Mouse (Mus musculus) layer of hippocampus, postnatal 25 days (tissue): ENCODE measurements around the gene Kdelr2. TPM values are rescaled to one million over a fixed set of nuclear protein-coding genes. Genes with fewer than 3 reads are reported as not detected.

Experiments used
- DNase-seq, 2 experiments: peaks; one replicate each; pipeline ENCODE4 v3.0.0; 2022; ENCODE audit warnings: mixed read lengths in 2 of 2, low spot score in 1 of 2; ENCODE audit errors: extremely low spot score in 1 of 2
- total RNA-seq, 2 experiments: library from RNA; stranded (reverse); gene quantifications; 2 replicates each; pipeline ENCODE4 v1.2.3; 2021

Gene Kdelr2
- total RNA-seq, 2 experiments from 2014 or later, result 34.6 to 39.0 TPM

DNA sequence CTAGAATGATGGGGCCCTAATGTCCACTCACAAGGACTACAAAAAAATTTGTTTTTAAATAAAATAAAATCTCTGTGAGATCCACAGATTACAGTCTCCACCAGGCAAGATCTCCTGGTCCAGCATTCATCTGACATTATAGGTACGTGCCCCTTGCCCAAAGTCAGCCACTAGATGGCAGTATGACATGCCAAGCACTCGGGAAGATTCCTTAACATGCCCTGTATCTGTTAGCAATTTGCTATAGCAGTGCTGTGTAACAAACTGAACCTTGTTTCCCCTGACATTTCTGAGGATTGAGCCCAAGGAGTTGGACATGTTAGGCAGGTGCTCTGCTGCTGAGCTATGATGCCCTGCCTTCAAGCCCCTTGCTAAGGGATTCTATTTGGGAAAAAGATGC lies 8.0 kb upstream of the Kdelr2 start:
- DNase-seq, result no peak

DNA sequence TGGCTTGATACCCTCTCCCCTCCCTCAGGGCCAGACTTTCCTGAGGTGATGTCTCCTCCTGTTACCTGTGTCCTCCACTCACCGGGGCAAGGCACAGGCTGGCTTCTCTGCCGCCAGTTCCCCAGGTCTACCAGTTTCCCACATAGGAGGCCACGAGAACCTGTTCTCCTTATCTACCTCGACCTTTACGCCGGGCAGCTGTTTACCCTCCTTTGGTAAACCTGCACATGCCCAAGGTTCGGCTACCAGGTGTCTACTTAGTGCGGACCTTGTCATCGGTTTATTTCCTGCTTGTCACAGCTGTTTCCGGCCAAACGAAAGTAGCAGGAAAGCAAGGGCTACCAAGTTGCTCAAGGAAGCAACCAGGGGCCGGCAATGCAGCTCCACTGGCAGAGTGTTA lies 3.1 kb upstream of the Kdelr2 start:
- DNase-seq, result no peak

DNA sequence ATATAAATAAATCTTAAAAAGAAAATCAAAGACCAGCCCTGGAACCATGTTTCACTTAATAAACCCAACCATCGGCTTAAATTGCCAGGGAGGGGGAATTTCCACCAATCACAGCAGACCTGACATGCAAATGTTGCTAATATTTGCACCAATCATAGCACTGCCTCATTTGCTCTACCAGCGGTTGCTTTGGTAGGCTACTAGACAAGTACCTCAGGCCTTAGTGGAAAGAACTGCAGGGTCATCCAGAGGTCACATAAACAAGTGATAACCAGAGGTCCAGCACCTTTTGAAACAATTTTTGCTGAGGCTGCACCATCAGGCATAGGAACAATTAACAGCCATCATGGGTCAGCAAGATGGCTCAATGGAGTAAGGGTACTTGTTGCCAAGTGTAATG lies 2.1 kb upstream of the Kdelr2 start:
- no peak for DNase-seq

DNA sequence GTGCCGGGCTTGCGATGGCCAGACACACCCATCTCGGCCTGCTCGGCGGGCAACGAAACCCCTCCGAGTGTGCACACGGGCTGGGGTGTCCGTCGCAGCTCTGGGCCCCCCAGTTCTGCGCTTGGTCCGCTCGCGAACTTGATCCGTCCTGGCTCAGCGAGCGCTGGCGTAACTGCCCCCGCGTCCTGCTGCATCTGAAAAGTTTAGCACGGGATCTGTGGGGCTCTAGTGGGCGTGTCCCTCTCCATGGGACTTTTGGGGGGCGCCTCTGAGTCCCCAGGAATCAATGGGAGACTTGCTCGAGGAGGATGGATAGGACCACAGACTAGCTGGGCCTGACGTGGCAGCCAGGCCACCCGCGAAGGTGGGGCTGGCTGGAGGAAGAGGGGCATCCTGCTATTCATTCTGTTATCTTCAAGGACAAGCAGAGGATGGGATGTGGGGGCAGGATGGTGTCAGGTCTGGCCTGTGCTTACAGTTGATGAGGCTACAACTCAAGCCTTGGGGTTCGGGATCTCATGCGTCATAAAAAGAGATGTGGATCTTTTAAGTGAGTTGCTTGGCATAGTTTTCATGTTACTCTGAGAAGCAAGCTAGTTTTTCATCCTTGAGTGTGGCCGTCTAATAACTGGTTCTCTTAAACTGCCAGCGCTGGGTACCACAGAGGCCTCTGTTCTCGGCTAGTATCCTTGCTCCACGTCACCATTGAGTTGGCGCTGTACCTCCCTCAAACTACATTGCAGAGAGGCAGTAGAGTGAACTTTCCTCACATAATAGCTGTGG lies 701 bp downstream of the Kdelr2 start:
- no peak for DNase-seq

DNA sequence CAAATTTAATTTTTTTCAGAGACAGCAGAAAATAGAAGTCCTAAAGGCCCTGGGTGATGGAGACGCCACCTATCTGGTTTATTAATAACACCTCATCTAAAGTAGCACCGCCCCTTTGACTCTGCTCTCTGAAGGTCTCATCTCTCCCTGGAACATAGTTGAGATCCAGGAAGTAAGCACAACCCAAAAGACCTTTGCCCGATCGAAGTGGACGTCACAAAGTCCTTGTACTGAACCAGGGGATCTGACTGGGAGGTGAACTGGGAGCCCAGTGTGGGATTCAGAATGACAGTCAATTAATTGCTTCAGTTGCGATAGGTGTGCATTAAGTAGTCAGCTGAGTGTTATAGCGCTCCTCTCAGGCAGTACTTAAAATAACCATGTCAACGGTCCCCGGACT lies 1.6 kb downstream of the Kdelr2 start:
- no peak for DNase-seq

DNA sequence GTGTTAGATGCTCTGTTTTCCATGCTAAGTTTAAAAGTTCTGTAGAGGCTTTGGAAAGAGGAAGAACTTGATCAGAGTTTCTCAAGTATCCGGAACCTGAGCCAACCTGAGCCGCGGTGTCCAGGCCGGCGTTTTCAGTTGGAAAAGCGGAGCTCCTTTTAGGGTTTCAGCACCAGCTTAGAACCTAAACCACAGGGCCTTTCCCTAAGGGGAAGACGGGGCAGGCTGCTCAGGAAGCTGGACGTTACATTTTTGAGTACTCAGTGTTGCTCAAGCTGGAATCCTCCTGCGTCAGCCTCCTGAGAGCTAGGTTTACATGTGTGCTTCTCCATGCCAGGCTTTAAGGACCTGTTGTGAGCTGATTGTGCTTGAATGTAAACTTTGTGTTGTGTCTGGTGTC lies 2.9 kb downstream of the Kdelr2 start:
- no peak for DNase-seq

DNA sequence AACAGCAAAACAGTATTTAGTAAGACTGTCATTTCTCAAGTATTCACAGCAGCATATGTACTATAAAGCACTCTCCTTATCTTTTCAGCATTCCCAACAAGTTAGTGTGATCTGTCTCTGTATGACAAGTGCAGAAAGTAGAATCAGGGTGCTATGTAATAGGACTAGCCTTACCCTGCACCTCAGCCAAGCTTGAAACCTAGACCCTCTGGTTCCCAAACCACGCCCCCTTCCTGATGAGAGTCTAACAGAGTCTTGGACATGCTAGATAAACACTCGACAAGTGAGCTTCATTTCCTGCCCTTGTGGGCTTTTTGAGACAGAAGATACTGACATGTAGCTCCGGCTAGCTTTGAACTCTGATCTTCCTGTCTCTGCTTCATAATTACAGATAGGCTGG lies 5.6 kb downstream of the Kdelr2 start:
- no peak for DNase-seq

DNA sequence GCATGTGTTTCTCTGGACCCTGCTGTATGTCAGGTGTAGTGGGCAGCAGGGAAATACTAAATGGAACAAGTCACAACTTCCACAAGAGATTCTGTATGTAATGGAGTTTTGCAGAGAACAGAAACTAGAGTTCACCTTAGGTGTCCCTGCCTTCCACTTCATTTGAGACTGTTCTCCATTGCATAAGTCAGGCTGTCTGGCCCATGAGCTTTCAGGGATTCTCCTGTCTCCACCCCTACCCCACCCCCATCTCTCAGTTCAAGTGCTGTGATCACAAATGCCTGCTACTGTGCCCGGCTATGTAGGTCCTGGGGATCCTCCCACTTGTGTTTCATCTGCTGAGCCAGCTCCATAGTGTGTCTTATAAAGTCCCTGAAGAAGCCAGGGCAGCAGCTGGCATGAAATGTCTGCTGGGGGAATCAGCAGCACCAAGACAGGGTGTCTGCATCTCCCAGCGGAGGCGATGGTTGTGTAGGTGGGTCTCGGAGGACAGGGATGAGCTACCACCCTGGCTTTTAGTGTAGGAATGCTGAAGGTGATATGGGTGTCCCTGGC lies 7.3 kb downstream of the Kdelr2 start:
- DNase-seq, result no peak

DNA sequence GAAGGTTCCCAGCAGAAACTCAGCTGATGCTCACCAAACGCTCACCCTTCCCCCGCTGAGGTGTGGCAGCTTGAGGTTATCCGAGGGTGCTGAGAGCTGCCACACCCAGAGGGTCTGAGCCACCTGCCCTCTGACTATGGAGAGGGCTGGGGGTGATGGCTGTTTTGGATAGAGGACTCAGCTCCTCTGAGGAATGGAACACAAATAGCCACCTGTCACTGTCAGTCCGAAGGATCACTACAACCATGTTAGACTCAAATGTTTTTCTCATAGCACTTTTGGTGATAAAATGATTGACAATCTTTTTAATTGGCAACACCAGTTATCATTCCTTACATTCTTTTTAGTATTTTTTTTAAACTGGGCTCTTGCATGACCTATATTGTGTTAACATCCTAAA lies 17.8 kb downstream of the Kdelr2 start:
- no peak for DNase-seq

DNA sequence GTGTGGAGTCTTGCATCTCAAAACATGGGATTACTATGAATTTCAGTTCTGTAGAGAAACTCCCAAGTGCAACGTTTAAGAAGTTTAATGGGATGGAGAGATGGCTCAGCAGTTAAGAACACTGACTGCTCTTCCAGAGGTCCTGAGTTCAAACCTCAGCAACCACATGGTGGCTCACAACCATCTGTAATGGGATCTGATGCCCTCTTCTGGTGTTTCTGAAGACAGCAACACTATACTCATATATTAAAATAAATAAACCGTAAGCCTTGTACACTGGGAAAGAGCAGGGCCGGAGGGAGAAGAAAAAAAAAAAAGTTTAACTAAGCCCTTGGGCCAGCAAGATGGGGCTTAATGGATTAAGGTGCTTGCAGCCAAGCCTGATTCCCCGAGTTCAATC lies 19.4 kb downstream of the Kdelr2 start:
- DNase-seq, result no peak

DNA sequence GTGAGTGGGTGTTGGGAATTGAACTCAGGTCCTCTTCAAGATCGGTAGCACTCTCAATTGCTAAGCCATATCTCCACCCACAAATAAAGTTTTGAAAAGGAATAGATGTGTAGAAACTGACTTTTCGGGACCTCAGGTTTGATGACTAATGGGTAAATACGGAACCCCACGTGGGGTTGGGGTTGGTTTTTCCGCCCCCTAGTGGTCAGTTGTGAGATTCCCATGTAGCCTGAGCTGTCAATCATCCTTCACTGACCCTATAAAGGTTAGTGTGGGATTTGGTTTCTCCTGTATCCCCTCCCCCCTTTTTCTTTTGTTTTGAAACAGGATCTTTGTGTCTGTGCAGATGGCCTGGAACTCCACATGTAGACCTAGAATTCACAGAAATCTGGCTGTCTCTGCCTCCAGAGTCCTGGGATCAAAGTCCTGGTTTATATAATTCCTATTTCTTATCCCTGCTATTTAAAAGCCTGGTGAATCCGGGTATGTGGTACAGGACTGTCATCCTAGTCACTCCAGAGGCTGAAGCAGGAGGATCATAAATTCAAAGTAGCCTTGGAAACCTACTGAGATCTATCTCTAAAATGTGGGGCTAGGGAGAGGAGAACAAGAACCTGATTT lies 20.4 kb downstream of the Kdelr2 start:
- DNase-seq, result peak; percentile 28 to 64

DNA sequence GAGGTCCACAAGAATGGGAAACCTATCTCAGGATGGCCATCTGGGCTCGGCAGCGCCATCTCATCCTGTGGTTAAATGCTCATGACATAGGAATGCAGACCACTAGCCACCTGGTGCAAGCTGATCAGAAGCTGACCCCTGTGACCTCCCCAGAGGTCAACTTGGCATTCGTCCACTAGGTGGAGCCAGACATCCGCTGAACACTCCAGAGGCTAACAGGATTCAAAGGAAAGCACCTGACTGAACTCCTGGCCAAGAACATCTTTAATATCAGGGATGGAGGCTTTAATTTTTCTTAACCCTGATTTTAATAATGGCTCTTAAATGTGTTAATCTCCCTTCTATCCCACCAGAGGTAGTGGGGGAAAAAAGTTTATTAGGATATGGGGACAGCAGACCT lies 30.8 kb downstream of the Kdelr2 start:
- peak; percentile 23 to 67 for DNase-seq

DNA sequence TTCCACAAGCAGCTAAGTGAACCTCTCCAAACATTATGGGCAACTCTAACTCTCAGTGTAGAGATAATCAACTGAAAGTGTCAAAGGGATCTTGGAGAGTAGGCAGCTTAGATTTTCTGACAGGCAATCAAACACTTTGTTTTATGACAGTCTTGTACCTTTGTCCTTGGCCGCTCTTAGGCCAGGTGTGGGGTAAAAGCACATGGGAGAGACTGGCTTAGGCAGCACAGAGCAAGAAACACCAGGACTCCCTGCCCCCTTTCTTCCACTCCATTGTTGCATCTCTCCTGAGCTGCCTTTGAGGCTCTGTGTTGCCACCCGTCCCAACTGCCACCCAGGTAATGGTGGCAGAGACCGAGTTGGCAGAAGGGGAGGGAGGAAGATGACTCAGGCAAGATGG lies 37.7 kb downstream of the Kdelr2 start:
- DNase-seq, result no peak

DNA sequence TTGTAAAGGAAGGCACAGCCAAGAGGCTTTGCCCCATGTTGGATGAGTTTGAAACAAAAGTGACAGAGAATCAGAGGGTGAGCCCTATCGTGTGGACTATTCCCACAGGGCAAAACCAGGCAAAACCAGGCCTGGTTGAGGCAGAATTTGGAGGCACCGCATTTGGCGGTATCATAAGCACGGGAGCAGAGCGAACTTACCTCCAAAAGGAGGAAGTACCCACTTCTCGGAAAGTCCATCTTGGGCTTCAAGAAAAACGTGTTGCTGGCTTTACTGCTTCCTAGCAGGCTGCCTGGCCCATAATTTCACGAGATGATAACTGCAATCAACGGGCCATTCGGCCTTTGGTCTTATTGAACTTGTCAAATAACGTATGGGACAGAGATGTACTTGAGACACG lies 38.1 kb downstream of the Kdelr2 start:
- DNase-seq, result no peak

DNA sequence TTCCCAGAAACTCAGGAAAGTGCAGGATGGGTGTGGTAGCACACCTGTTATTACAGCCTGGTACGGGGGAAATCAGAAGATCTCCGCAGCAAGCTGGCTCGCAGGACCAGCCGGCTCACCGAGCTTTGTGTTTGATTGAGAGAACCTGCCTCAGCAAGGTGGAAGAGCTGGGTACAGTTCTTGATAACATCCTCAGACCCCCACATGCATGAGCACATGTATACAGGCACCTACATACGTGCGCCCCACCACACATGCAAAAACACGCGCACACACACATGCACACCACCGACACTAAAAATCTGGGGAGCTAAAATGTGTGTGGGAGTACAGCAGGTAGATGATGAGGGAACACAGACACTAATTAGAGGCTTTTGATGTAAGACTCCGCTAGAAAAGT lies 60.0 kb downstream of the Kdelr2 start:
- no peak for DNase-seq

DNA sequence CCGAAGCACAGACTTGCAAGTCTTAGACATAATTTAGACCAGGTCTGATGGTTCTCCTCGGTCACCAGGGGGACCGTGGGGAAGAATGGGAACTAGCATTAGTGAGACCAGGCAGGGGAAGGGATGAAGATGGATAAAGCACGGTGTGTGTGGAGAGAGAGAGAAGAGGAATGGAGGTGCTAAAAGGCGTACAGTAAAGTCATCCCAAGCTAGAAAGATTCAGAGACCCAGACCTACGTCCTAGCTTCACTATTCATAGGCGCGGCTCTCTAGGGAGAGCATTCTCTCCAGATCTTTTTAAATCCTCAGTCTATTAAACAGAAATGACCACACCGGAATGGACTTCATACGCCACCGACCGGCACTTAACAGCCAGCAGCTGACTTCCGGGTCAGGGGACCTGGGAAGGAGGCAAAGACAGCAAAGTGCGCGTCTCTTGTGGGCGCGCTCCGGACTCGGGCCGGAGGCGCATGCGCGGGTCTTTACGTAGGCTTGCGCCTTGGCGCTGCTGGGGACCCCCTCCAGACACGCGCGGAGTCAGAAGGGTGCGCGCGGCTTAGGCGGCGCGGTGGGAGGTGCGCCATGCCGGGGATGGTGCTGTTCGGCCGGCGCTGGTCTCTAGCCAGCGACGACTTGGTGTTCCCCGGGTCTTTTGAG lies 60.6 kb downstream of the Kdelr2 start, which contains the start of gene Daglb:
Daglb (plus strand) TSS at position 485 of the 657 bp plus-strand sequence.
- DNase-seq, result peak; percentile 86 to 87

DNA sequence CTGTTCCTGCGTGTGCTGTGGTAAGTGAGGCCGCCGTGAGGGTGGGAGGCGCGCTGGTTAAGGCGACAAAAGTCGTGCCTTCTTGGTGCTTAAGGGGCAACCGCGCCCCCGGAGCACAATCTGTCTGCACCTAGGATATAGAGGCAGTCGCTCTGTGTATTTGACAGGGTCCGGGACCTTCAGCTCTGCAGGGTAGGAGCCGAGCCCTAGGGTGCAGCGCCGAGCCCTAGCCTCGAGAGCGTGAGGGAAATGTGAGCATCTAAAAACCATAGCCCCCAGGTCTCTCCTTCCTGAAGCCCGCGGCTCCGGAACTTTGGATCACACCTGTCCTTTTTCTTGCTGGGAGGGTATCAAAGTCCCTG lies 61.1 kb downstream of the Kdelr2 start:
- DNase-seq, result no peak

DNA sequence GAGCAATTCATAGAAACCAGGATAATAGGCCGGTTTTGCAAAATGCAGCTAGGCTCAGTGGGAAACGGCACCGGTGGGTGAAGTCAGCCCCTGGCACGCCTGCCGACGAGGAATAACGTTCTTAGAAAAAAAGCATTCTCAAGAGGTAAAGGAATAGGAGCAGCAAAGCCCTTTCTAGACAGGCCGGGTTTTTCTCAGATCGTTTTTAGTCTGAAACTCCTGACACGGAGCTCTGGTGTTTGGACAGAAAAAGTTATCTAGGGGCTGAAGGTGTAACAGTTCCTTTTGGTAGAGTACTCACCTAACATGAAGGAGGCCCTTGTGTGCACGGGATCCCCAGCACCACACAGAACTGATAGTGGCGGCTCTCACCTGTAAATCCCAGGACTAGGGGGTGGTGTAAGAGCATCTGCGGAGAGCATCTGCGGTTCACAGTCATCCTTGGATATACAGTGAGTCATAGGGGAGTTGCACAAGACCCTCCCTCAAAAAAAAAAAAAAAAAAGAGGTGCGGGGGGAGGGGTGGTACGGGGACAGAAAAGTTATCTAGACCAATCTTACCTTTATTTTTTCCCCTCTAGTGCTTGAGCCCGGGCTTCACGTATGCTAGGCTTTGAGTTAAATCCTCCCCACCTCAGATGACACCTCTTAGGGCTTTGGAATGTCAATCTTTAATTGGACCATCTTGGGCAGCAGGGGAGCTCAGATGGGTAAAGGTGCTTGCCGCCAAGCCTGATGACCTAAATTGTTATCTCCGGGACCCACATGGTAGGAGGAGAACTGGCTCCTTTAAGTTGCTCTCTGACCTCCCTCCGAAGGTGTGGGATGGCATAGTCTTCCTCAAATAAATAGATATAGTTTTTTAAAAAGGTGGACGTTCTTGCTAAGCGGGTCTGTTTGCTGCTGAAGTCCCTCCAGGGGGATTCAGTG lies 61.8 kb downstream of the Kdelr2 start:
- no peak for DNase-seq

DNA sequence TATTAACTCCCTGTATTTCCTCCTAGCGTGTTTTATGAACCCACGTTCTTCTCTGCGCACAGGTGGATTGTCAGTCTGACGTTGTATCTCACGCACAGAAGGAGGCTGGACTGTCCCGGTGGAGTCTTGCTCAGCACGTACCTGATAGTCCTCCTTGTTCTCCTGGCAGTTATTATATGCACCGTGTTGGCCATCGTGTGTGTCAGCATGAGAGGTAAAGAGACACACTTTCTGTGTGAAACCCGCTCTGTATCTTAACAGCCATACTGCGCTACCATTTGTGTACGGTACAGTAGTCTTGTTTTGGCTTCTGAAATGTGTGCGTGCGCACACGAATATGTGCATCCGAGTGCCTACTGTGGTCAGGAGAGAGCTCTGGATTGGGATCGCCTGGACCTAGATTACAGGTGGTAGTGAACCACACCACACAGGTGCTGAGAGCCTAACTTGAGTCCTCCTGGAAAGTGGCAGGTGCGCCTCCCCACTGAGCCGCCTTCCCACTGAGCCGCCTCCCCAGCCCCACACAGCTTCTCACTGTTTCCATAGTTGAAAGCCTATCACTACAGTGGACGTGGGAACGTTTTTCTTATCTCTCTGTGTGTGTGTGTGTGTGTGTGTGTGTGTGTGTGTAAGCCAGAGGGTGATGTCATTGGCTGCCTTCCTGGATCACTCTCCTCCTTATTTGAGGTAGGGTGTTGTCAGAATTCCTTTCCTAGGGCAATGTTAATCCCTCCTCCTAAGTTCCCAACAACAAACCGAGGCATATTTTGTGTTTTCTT lies 63.4 kb downstream of the Kdelr2 start:
- DNase-seq, result no peak

DNA sequence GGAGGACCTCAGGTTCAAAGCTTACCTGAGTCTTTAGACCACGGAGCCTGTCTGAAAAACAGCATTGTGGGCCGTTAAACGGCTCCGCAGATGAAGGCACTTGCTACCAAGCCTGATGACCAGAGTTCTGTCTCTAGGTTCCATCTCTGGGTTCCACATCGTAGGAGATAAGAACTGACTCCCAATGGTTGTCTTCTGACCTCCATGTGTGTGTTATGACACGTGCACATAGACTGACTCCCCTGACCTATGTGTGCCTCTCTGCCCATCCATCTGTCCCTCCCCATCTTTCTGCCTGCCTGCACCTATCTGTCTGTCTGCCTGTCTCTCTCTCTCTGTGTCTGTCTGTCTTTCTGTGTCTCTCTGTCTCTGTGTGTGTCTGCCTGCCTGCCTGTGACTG lies 64.3 kb downstream of the Kdelr2 start:
- DNase-seq, result no peak
